Mouse (Mus musculus) ovary, postnatal 36 days (tissue): Measurements from ENCODE around the gene Ttll5.

Experiments
- DNase-seq: peaks from one replicate; pipeline ENCODE4 v3.0.0; 2022; ENCODE audit warnings: low spot score, mixed read lengths

Gene Ttll5

DNA sequence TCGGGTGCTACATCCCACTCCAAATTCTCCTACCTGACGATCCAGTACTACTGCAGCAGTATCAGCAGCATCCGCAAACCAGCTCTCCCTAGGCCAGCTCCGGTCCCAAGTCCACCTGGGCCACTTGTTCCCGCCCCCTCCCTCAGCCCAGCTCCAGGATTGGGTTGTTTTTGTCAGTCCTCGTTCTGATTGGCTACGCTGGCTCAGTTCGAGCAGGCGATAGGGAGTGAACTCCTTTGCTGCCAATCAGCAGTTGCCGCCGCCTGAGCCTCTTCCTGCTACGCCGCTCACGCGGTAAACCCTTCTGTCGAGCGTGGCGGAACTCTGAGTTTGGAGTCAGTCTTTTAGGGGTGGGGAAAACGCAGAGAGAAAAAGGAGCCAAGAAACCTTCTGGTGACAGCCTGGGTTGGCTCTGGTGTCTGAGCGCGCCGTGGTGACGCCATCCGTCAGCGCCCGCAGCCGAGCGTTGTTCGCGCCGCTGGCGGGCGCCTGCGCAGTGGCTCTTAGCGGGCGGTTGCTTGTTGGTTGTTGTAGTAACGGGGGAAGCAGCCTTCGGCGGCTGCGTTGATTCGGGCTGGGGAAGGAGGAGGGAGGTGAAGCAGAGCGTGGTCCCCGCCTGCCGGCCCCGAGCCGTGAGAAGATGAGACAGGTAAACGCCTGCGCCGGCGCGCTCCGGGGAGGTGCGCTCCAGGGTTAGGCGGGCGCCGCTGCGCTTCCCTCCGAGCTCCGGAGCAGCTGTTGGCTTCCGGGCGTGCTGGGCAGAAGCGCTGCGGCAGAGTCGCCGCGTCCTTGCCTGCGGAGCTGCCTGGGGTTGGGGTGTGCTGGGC, at the start of gene Ttll5, which contains the start of gene Erg28:
TSS of gene Ttll5 (plus strand) at position 222 of the 827 bp plus-strand sequence.
TSS of gene Erg28 (minus strand) at position 113 of the 827 bp plus-strand sequence.
- peak; percentile 94 for DNase-seq

DNA sequence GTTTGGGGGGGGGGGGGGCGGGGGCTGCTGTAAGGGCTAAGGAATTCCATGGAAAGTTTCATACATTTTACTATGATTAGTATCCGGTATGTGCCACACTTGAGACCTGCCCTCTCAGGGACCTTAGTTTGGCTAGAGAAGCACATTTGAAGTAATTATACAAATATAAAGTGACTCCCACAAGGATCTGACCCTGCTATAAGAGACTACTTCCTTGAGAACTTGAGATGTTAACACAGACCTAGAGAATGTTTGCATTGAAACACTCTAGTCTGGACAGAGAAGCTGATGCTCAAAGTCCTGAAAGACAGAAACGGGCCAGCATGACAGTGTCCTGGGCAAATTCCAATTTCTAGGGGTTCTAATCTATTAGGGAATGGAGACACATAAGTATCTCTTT, 45.5 kb upstream of the Ttll5 start:
- DNase-seq, result no peak

DNA sequence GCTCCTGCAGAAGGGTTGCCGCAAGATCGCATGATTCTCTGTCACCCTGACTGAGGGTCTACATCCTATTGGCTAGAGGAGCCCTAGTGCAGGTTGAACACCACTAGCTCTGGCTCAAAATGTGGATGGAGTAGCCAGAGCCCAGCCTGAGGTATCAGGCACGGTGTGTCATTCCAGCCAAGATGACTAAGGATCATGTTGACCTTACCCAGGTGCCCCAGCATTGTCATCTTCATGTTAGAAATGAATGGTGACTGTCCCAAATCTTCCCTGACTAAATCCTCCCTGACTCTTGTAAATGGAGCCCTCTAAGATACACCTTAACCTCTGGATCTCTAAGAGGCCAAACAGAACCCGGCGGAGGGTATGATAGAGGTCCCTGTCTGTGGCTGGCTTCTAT, 44.8 kb upstream of the Ttll5 start:
- no peak for DNase-seq

- DNase-seq, result no peak
Observed at GRCm38 (mm10) chr12:85781606-85782005, 42.9 kb upstream of the Ttll5 start.

DNA sequence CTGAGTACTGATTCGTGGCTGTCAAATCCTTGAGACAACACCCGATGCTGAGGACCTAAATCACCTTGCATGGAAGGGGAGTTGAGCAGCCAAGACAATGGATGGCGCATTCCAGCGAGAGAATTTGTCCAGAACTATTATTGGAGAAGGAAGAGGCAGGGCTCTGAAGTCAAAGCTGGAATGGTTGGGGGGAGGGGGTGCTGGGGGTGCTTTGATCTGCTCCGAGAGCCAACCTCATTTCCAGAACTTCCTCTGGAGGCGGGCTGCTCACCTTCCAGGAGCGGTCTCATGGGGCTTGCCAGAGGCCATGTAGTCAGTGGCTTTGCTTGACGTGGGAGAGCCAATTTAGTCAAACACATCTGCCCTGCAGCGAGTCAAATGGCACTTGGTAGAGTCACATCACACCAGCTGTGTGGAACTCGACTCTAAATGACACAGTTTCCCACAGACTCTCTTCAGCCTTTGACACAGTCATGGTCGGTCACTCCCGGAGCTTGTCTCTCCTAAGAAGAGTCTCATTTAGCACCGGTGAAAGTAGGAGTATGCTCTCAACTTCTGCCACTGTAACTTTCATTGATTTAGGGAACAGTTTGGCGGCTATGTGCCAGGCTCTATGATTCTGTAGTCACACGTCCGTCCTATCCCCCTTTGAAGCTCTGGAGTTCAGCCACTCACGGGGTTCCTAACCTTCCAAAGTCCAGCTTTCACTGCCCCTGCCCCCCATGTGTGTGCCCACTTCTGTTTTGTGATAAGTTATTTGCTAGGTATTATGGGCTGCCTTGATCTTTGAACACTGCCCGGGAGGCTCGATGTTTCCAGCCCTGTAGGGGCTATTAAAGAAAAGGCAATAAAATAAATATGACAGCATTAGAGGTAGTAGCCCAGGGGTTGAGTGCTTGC, 39.3 kb upstream of the Ttll5 start:
- DNase-seq, result no peak

GRCm38 (mm10) chr12:85792158-85792557, 32.3 kb upstream of the Ttll5 start:
- DNase-seq, result no peak

GRCm38 (mm10) chr12:85792821-85793346, 31.6 kb upstream of the Ttll5 start:
- DNase-seq, result peak; percentile 28

- no peak for DNase-seq
Observed at GRCm38 (mm10) chr12:85794094-85794493, 30.4 kb upstream of the Ttll5 start.

DNA sequence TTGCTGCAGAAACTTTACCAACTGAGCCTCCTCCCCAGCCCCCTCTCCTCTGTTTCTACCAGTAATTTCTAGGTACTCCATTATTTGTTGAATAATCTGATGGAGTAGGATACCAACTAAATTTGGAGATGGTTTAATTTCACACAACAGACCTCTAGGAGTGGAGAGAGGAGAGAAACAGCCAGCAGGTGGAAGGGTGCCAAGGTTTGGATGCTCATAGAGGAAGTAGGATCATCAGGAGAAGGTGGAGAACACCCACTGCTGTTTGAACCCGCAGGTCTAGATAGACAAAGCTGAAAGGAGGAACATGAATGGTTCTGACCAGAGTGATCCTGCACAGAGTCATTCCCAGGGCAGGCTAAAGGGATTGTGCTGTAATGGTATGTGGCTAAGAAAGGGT, 28.9 kb upstream of the Ttll5 start:
- no peak for DNase-seq

GRCm38 (mm10) chr12:85800031-85800430, 24.4 kb upstream of the Ttll5 start:
- DNase-seq, result no peak

- DNase-seq, result no peak
Observed at GRCm38 (mm10) chr12:85809726-85810125, 14.7 kb upstream of the Ttll5 start.

DNA sequence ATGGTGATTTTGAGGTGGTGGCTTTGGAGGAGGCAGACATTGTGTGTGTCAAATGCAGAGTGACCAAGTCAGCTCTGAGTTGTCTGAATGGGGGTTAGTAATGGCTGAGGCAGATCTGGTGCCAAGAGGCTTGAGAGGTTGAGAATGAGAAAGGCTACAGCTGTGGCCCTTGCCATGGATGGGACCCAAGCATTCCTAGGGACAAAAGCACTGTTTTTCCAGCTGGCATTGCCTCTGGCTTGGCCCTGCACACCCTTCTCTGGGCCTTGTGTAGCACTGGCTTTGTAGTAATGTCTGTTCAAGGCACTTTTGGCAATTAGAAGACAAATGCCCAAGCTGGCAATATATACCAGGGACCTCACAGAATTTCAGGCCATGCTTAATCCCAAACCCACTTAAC, 13.5 kb upstream of the Ttll5 start:
- DNase-seq, result no peak

DNA sequence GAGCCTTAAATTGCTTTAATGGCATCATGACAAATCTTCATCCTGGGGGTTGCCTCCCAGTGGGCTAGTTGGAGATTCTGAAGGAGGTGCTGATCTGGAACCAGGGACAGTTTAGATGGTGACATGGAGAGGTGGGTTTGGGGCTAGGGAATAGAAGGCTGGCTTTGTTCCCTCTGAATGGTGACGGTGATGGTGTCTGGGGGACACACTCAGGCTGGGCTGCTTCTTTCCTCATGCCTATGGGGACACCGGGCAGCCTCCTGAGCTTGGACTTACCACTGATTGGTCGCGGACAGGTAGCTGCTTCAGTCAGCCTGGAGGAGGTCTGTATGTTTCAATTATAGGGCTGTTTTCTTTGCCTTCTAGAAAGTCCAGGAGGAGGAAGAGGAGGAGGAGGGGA, 12.8 kb upstream of the Ttll5 start:
- DNase-seq, result no peak

DNA sequence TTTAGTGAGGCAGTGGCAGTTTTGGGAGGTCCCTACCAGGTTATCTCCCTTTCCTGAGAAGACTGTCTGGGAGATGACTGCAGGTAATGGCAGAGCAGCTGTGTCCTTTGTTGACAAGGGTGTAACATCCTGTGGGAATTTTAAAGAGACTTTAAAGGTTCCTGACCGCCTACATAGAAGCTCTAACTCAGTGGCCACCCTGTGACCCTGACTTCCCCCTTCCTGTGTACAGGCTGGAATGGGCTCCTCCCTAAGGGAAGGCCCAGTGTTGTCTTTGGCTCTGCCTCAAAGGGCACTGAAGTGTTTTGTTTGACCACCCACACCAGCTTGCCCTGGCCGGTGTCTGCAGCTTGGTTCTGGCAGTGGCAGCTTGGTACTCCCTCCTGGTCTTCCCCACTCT, 10.9 kb upstream of the Ttll5 start:
- DNase-seq, result peak; percentile 37

GRCm38 (mm10) chr12:85822051-85822450, 2.4 kb upstream of the Ttll5 start:
- DNase-seq, result no peak

GRCm38 (mm10) chr12:85825361-85825760, 902 bp downstream of the Ttll5 start:
- no peak for DNase-seq

DNA sequence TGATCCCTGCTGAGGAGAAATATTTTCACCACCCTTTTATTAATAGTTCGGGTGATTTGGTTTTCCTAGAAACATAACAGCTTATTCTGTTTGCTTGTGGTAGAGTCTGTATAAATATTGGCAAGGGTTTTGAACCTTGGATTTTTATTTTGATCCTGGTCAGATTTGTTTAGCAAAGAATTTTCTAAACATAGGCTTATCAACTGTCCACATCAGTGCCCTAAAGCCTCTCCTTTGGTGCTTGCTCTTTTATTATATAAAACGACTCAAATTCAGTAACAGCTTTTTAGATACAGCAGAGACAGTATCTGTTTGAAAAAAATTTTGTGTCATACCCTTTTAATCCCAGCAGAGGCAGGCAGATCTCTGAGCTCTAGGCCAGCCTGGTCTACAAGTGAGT, 1.4 kb downstream of the Ttll5 start:
- DNase-seq, result no peak

GRCm38 (mm10) chr12:85828856-85829255, 4.4 kb downstream of the Ttll5 start:
- no peak for DNase-seq

- DNase-seq, result no peak
Observed at GRCm38 (mm10) chr12:85829866-85830265, 5.4 kb downstream of the Ttll5 start.

DNA sequence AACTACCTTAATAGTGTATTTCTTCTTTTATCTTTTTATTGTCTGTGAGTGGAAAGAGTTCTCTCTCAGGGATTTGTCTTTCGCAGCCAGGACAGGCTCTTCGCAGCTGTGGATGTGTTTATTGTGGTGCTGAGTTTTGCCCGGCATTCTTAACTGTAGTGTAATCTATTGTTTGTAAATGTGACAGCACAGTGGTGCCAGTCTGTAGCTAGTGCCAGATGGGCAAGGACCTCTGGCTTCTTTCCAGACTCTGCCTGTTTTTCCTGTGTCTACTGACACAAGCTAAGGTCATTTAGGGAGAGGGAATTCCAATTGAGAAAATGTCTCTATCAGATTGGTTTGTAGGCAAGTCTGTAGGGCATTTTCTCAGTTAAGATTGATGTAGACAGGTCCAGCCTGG, 6.2 kb downstream of the Ttll5 start:
- no peak for DNase-seq

GRCm38 (mm10) chr12:85834543-85834942, 10.1 kb downstream of the Ttll5 start:
- no peak for DNase-seq

GRCm38 (mm10) chr12:85837765-85838164, 13.3 kb downstream of the Ttll5 start:
- no peak for DNase-seq
